Mouse (Mus musculus) heart, adult 18-20 months (tissue): ENCODE measurements around the gene Zfp831. TPM values are rescaled to one million over a fixed set of nuclear protein-coding genes. Genes with fewer than 3 reads are reported as not detected.
A peak's percentile ranks its signal among the peaks of the same experiment; 100 is the strongest.

Source experiments
- DNase-seq, 2 experiments: peaks; one replicate each; pipeline ENCODE4 v3.0.0; 2021 to 2022; ENCODE audit warnings: mixed read lengths in 1 of 2
- long read RNA-seq, 2 experiments: library from polyadenylated mRNA; stranded (forward); transcript quantifications; one replicate each; pipeline ENCODE4 v2.0.0; 2021
- total RNA-seq, 2 experiments: library from RNA; stranded (reverse); gene quantifications; 2 replicates each; pipeline ENCODE4 v1.2.3; 2021

Gene Zfp831
- under 1 TPM; 0.07 to 0.59 TPM for total RNA-seq
- long read RNA-seq, experiment 1, result 0 reads
- long read RNA-seq, experiment 2, result 0 reads

GRCm38 (mm10) chr2:174643448-174644144 lies at the start of gene Zfp831:
Zfp831 (plus strand) TSS chr2:174643534.
- DNase-seq, result no peak

GRCm38 (mm10) chr2:174594965-174595364 lies 48.4 kb upstream of the Zfp831 start:
- no peak for DNase-seq

GRCm38 (mm10) chr2:174595611-174596010 lies 47.7 kb upstream of the Zfp831 start:
- no peak for DNase-seq

- no peak for DNase-seq
Measured at GRCm38 (mm10) chr2:174596457-174596856, 46.9 kb upstream of the Zfp831 start.

GRCm38 (mm10) chr2:174598451-174598850 lies 44.9 kb upstream of the Zfp831 start:
- no peak for DNase-seq

GRCm38 (mm10) chr2:174599071-174599635 lies 44.2 kb upstream of the Zfp831 start:
- no peak for DNase-seq

- DNase-seq, result peak; percentile 43 to 51
Measured at GRCm38 (mm10) chr2:174599853-174600271, 43.5 kb upstream of the Zfp831 start.

GRCm38 (mm10) chr2:174601938-174602685 lies 41.2 kb upstream of the Zfp831 start:
- peak; percentile 13 to 64 for DNase-seq

- no peak for DNase-seq
Measured at GRCm38 (mm10) chr2:174603321-174603720, 40.0 kb upstream of the Zfp831 start.

- no peak for DNase-seq
Measured at GRCm38 (mm10) chr2:174605020-174605419, 38.3 kb upstream of the Zfp831 start.

GRCm38 (mm10) chr2:174605442-174606087 lies 37.8 kb upstream of the Zfp831 start:
- DNase-seq, result no peak

GRCm38 (mm10) chr2:174606376-174606775 lies 37.0 kb upstream of the Zfp831 start:
- DNase-seq, result no peak

- DNase-seq, result no peak
Measured at GRCm38 (mm10) chr2:174609892-174610291, 33.4 kb upstream of the Zfp831 start.

- DNase-seq, result no peak
Measured at GRCm38 (mm10) chr2:174612386-174613063, 30.8 kb upstream of the Zfp831 start.

- no peak for DNase-seq
Measured at GRCm38 (mm10) chr2:174613221-174613620, 30.1 kb upstream of the Zfp831 start.

GRCm38 (mm10) chr2:174613921-174614441 lies 29.4 kb upstream of the Zfp831 start:
- DNase-seq, result peak in 1 of 2 experiments; percentile 35

GRCm38 (mm10) chr2:174621881-174622280 lies 21.5 kb upstream of the Zfp831 start:
- no peak for DNase-seq

GRCm38 (mm10) chr2:174624430-174624829 lies 18.9 kb upstream of the Zfp831 start:
- no peak for DNase-seq

GRCm38 (mm10) chr2:174627021-174627420 lies 16.3 kb upstream of the Zfp831 start:
- no peak for DNase-seq

GRCm38 (mm10) chr2:174629299-174629850 lies 14.0 kb upstream of the Zfp831 start:
- DNase-seq, result no peak

- DNase-seq, result peak; percentile 26 to 71
Measured at GRCm38 (mm10) chr2:174636750-174637149, 6.6 kb upstream of the Zfp831 start.
